Mouse (Mus musculus): ENCODE data around the gene Rhobtb1.

Rhobtb1 gene

DNA sequence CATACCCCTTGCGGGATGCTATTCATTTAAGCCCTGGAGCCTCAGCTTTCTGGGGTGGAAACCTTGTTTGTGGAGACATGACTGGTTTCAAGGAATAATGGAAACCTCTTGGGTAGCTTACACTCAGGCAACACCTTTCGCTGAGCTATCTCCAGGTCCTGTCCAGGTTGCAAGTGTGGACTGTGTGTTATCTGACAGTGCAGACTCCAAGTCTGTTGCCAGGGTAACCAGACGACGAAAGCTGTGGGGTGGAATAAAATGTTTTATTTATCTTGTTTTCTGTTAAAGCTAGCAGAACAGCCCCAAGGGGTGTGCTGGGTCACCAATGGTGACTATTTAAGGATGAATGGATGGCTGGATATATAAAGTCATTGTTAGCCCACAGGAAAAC lies 177.4 kb downstream of the Rhobtb1 start:
- no peak for DNase-seq

DNA sequence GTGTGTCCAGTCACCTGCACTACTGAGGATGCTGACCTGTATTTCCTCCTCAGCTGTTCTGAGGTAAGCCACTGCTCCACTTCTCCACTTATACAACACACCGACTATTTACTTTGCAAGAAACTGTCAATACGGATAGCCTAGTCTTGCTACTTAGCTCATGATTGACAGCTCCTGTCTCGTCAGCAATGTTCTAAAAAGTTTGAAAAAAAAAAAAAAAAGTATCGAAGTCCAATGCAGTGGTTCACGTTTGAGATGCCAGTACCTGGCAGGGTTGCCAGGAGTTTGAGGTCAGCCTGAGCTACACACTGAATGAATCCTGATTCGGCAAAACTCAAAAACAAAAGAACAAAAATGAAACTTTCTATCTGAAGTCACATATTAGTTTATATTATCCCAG lies 180.0 kb downstream of the Rhobtb1 start:
- no peak for DNase-seq

GRCm38 (mm10) chr10:69333212-69333611 lies 182.0 kb downstream of the Rhobtb1 start:
- no peak for DNase-seq

DNA sequence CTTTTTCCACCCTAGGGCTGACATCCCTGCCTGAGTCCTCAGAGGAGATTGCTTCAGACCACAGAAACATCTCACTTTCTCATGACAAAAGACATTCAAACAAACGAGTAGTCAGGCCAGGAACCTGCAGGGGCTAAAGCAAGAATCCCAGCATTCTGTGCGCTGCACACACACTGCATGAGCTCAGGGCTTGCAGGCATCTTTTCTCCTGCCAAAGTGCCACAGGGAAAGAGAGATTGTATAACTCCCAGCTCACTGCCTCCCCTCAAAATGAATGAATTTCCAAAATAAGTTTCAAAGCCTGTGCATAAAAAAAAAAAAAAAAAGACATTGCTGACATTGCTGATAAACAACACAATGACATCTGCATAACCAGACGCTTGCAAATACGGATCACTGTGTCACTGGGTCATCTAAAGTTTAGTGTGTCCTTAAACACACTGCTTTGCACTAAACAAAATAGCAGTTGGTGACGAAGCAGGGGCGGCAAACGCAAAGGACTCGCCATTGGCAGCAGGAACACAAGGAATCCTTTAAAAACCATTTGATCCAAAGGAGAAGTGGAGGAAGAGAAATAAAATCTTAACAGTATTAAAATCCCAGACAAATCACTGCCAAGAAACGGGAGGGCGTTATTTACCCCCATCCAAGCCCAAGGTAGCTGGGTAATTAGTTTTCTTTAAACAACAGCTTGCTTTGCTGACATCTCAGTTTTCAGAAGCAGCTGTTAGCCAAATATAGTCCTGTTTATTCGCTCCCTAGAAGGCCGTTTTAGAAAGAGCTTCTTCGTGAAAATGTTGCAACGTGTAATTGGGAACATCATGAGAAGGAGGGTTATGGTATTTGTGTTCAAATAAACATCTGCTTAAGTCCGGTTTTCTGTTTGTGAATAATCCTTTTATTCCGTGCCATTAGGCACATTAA lies 183.3 kb downstream of the Rhobtb1 start:
- peak; percentile 15 for DNase-seq

- DNase-seq = no peak
Observed at GRCm38 (mm10) chr10:69335195-69335536, 183.9 kb downstream of the Rhobtb1 start.

GRCm38 (mm10) chr10:69335611-69336010 lies 184.4 kb downstream of the Rhobtb1 start:
- DNase-seq = no peak

GRCm38 (mm10) chr10:69336219-69336618 lies 185.0 kb downstream of the Rhobtb1 start:
- no peak for DNase-seq

DNA sequence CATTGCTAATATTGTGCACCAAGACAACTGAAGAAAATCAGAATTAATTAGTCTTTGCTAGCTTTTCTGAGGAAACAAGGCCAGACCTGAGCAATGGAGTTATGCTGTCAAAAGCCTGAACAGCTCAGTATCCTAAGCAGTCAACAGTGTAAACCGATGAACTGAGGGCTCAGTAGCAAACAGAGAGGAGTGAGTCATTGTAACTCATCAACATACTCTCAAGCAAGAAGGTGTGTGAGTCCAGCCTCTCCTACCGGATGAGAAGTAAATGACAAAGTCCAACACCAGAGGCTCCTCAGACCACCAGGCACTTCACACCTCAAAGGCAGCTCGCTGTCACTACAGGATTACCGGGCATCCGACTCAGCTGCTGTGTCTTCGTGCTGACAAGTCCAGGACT lies 188.8 kb downstream of the Rhobtb1 start:
- no peak for DNase-seq
